Mouse (Mus musculus) limb, embryonic 14.5 days (tissue): ENCODE measurements at regions not wholly inside any gene's neighbourhood (a gene's known extent, or its start where the extent isn't known, plus 50 kb on each side); places are given as distances from the start of the nearest gene placed in this dataset.
"Not testable (repeated sequence)": the region's sequence is repeated elsewhere in the genome, so short reads cannot be mapped to it uniquely, and the experiment has no call there.

Source experiments
- ATAC-seq: fragments of 200-750 bp; cut with Nextera tagmentation; 2 replicates; pipeline ENCODE4 v1.8.0; 2017; ENCODE audit warnings: low read depth, moderate number of reproducible peaks, moderate TSS enrichment; ENCODE audit not compliant: low FRiP score
- DNase-seq: peaks from one replicate; pipeline ENCODE4 v3.0.0-alpha.2; 2015; ENCODE audit warnings: low spot score
- H3K27ac ChIP-seq: fragments of 300-500 bp; sonication (generic); replicated peaks from 2 replicates; pipeline ENCODE4 v1.5.1; 2014; ENCODE audit warnings: low read depth, mild to moderate bottlenecking, low read length, moderate library complexity, mixed read lengths
- H3K27me3 ChIP-seq: fragments of 300-500 bp; sonication (generic); 2 replicates; pipeline ENCODE4 v1.6.1; 2014; ENCODE audit warnings: low read length, mixed read lengths; ENCODE audit not compliant: control insufficient read depth, insufficient read depth
- H3K36me3 ChIP-seq: fragments of 300-500 bp; sonication (generic); 2 replicates; pipeline ENCODE4 v1.6.1; 2014; ENCODE audit warnings: mild to moderate bottlenecking, low read length, moderate library complexity, mixed read lengths; ENCODE audit not compliant: control insufficient read depth, insufficient read depth
- H3K4me1 ChIP-seq: fragments of 300-500 bp; sonication (generic); 2 replicates; pipeline ENCODE4 v1.6.1; 2014; ENCODE audit warnings: antibody characterized with exemption, low read length, mixed read lengths; ENCODE audit not compliant: control insufficient read depth, insufficient read depth
- H3K4me2 ChIP-seq: fragments of 300-500 bp; sonication (generic); replicated peaks from 2 replicates; pipeline ENCODE4 v1.6.1; 2014; ENCODE audit warnings: low read depth, mild to moderate bottlenecking, low read length, moderate library complexity; ENCODE audit not compliant: severe bottlenecking
- H3K4me3 ChIP-seq: fragments of 300-500 bp; sonication (generic); replicated peaks from 2 replicates; pipeline ENCODE4 v1.5.1; 2014; ENCODE audit warnings: low read length
- H3K9ac ChIP-seq: fragments of 300-500 bp; sonication (generic); 2 replicates; pipeline ENCODE4 v1.6.1; 2014; ENCODE audit warnings: mild to moderate bottlenecking, low read depth, low read length, moderate library complexity; ENCODE audit not compliant: severe bottlenecking
- H3K9me3 ChIP-seq: fragments of 300-500 bp; sonication (generic); 2 replicates; pipeline ENCODE4 v1.6.1; 2016; ENCODE audit warnings: low read length; ENCODE audit not compliant: control insufficient read depth
- POLR2A ChIP-seq: fragments of 200-500 bp; IDR thresholded peaks from 2 replicates; pipeline ENCODE4 v1.8.0; 2012; ENCODE audit warnings: inconsistent platforms, mild to moderate bottlenecking, moderate library complexity, borderline replicate concordance; ENCODE audit not compliant: insufficient read depth, insufficient read length; ENCODE audit errors: extremely low read depth
- WGBS: fragments of 180-500 bp; shearing (Covaris S2); extraction: QIAGEN DNeasy Blood & Tissue Kit; methylation state at CpG from one replicate; pipeline ENCODE4 v1.1.7; 2014; 5-methylcytosine and 5-hydroxymethylcytosine counted together

DNA sequence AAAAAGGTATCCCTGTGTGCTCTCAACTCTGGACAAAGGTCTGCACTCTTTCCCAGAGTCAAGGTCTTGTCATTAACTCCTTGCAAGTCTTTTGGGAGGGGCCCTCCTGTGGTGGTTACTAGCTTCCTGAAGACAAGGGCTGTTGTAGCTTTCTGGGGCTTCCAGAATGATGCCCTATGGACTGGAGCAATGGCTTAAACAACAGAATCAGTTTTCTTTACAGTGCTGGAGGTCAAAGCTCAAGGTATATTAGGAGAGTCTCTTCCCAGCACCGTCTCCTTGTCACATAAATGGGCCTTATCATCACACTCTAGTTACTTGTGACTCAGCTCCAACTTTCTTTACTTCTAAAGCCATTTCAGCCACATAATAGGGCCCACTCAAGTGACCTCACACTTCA lies 360.6 kb upstream of the Klhl29 start:
- no peak for ATAC-seq
- no peak overlapping the region for H3K4me2 ChIP-seq
- WGBS: 67% methylated on average over 1 of the region's 1 CpGs
- no peak overlapping the region for H3K27ac ChIP-seq
- no peaks in the 10 kb centered on the region for H3K27me3 ChIP-seq
- H3K9me3 ChIP-seq: no peaks in the 10 kb centered on the region
- DNase-seq: no peak
- no peak overlapping the region for H3K9ac ChIP-seq
- no peaks in the 10 kb centered on the region for H3K36me3 ChIP-seq
- no peak overlapping the region for H3K4me3 ChIP-seq
- no peaks in the 10 kb centered on the region for H3K4me1 ChIP-seq
- no peak for TF ChIP-seq POLR2A

DNA sequence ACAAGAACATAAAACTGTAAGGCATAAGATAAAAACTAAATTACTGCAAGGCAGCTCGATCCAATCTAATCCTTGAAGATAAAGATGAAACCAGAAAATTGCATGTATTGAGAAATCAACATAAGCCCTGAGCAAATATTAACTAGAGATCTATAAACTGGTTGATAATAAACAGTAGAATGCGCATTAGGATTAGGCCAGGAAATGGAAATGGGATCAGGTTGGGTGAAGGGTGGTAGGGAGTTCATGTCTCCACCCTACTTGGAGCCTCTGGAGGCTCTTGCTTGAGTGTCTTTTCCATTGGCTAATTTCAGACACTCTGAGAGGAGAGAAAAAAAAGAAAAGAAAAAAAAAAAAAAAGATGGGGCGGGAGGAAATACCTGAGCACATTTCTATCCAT lies 359.4 kb upstream of the Klhl29 start:
- Histone ChIP-seq H3K27ac (no peak overlapping the region), H3K4me3 (no peak overlapping the region), H3K36me3 (no peaks in the 10 kb centered on the region), H3K27me3 (no peaks in the 10 kb centered on the region), H3K4me2 (no peak overlapping the region), H3K9ac (no peak overlapping the region), H3K9me3 (no peaks in the 10 kb centered on the region), H3K4me1 (no peaks in the 10 kb centered on the region)
- no peak for TF ChIP-seq POLR2A
- DNase-seq (no peak), ATAC-seq (no peak)
- 86% methylated on average over 3 of the region's 3 CpGs for WGBS

DNA sequence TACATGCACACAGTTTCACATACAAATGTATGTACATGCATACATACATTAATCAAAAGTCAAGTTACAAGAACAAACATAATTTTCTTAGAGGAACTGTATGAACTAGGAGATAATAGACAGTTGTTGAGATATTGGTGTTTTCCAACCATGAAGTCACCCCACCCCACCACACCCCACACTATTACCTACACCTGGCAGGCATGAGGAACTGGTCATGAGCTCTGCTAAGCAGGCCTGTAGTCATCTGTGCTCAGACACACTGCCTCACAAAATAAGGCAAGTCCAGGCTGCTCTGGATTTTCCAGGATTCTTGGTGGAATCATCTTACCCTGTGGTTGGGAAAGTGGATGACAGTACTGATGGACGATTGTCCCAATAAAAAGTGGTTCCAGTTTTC lies 347.6 kb upstream of the Klhl29 start:
- ATAC-seq: no peak
- 66% methylated on average over 1 of the region's 1 CpGs for WGBS

DNA sequence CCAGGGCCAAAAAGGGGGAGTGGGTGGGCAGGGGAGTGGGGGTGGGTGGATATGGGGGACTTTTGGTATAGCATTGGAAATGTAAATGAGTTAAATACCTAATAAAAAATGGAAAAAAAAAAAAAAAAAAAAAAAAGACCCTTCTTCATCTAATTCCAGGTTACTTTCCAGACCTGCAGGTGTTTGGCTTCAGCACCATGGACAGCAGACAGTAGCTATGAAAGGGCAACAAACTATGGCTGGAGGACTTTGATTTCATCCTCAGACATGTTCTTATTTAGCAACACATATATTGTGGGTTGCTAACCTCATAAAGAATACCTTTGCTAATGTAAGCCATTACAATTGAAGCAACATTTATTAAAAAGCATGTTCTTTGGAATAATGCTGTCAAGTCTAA lies 342.0 kb upstream of the Klhl29 start:
- H3K9me3 ChIP-seq, H3K4me3 ChIP-seq, H3K27ac ChIP-seq, H3K27me3 ChIP-seq, H3K36me3 ChIP-seq, H3K4me2 ChIP-seq, H3K9ac ChIP-seq, ATAC-seq, H3K4me1 ChIP-seq: not testable (repeated sequence)
- DNase-seq: peak; percentile 59

More for the DNA sequence above, 347.6 kb upstream of the Klhl29 start:
- H3K4me1 ChIP-seq: no peaks in the 10 kb centered on the region
- no peak overlapping the region for H3K27ac ChIP-seq
- H3K4me2 ChIP-seq: no peak overlapping the region
- no peak for TF ChIP-seq POLR2A
- H3K36me3 ChIP-seq: no peaks in the 10 kb centered on the region
- H3K27me3 ChIP-seq: no peaks in the 10 kb centered on the region
- no peak for DNase-seq
- H3K9me3 ChIP-seq: no peaks in the 10 kb centered on the region
- no peak overlapping the region for H3K9ac ChIP-seq
- no peak overlapping the region for H3K4me3 ChIP-seq

DNA sequence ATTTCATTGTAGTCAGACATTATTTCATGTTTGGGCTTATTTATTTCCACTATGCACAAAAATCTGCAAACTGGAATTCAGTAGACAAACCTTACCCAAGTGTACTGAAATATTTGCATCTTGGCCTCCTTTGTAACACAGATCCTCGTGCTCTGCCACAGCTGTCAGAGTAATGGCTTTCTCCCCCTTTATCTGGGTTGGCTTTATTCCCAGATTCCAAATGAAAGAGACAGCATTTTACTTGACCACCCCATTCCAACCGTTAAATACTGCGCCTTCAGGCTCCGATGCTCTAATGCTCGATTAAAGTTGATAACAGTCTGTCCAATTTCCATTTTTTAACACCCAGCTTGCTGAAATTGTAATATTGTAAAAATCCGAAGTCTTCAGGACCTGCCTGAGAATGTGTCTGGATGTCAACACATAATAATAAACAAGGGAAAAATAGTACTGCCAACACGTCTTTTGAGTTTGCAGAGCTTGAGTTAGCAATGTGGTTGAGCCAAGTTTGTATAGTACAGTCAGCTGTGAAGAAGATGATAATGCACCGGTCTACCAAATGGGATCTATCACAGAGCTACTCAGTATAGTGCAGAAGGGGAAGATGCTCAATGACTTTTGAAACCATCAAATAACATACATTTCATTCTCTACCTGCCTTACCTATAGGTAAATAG lies 323.4 kb upstream of the Klhl29 start:
- Histone ChIP-seq H3K36me3 (no peaks in the 10 kb centered on the region), H3K9ac (no peak overlapping the region), H3K27ac (no peak overlapping the region), H3K4me3 (no peak overlapping the region), H3K9me3 (no peaks in the 10 kb centered on the region), H3K4me2 (no peak overlapping the region), H3K27me3 (no peaks in the 10 kb centered on the region), H3K4me1 (no peaks in the 10 kb centered on the region)
- 68% methylated on average over 8 of the region's 8 CpGs for WGBS
- no peak for TF ChIP-seq POLR2A
- no peak for ATAC-seq
- no peak for DNase-seq

DNA sequence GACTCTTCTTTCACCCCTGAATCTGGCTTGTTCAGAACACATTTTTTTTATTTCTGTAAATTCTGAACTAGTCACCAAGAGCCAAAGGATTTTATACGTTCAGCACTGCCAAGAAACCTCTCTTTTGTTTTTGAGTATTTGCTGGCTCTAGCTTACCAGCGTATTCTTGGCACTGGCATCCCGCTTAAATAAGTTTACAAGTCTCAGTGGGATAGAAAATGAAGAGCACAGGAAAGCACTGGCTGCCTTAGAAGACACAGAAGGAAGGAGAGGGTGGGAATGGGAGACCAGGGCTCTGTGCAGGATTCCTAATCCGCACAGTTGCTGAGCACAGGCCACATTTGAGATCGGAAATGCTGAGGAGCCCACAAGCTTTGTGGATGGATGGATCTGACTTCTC lies 306.7 kb upstream of the Klhl29 start:
- no peaks in the 10 kb centered on the region for H3K36me3 ChIP-seq
- no peaks in the 10 kb centered on the region for H3K27me3 ChIP-seq
- no peak overlapping the region for H3K4me3 ChIP-seq
- no peaks in the 10 kb centered on the region for H3K9me3 ChIP-seq
- no peak overlapping the region for H3K9ac ChIP-seq
- 0 out of 2 replicates have a peak overlapping the region, but pooled peaks have one; percentile 14 for H3K27ac ChIP-seq
- 56% methylated on average over 5 of the region's 5 CpGs for WGBS
- no peak for TF ChIP-seq POLR2A
- H3K4me1 ChIP-seq: peaks cover 6% of the 10 kb centered on the region; the same call in 1 of the 2 replicates
- ATAC-seq: no peak
- peak; percentile 59 for DNase-seq
- no peak overlapping the region for H3K4me2 ChIP-seq

DNA sequence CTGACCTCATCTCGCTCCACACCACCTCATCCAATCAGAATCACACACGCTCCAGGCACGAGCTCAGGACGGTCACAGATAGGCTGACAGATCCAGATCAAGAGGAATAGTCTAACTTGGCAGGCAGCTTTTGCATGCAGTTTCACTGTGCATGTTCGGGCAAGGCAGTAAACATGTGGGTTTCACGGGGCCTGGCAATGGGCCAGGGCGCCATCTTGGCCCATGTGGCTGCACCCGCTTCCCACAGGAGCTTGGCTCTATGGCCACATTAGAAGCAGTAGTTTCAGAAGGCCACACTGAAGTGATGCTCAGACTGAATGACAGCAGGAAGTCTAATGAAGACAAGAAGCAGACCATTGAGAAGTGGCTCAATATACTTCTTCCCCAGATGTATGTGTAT lies 302.6 kb upstream of the Klhl29 start:
- ATAC-seq, DNase-seq, H3K4me1 ChIP-seq, H3K36me3 ChIP-seq, H3K27ac ChIP-seq, H3K9me3 ChIP-seq, H3K4me3 ChIP-seq, H3K27me3 ChIP-seq, H3K4me2 ChIP-seq, H3K9ac ChIP-seq: not testable (repeated sequence)
- 76% methylated on average over 8 of the region's 8 CpGs for WGBS
